Mouse (Mus musculus): ENCODE data around the gene Dkkl1.

GRCm38 (mm10) chr7:45175398-45175797 is 36.5 kb downstream of the Dkkl1 start:
- no peak for TF ChIP-seq CTCF (IDR thresholded peaks at IDR 0.05; ENCODE audit: control insufficient read depth, insufficient read depth, insufficient replicate concordance, low read depth, low read length)
- no peak for TF ChIP-seq POLR2A (IDR thresholded peaks at IDR 0.05; ENCODE audit: control insufficient read depth, low read depth, low read length)
